Mouse (Mus musculus): ENCODE data around the gene Fgfr2. TPM values are rescaled to one million over a fixed set of nuclear protein-coding genes. Genes with fewer than 3 reads are reported as not detected.

The Fgfr2 gene
- total and polyA plus RNA-seq, 3 experiments, result 47.1 to 245 (median 178) TPM

GRCm38 (mm10) chr7:131608049-131608448 is 1515.1 kb downstream of the Fgfr2 start:
- no peak for DNase-seq

DNA sequence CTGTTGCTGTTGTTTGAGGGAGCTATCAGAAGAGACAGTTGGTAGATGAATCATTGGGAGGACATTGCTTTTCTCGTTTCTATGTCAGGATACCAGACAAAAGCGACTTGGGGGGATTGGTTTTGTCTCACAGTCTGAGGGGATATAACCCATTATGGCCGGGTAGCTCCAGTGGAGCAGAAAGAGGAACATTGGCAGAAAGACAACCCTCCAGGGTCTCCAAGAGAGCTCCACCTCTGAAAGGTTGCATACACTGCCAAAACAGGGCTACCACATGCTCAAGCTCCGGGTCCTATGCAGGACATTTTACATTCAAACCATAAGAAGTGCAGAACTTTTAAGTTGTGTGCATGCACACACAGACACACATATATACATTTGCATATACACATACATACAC is 1517.7 kb downstream of the Fgfr2 start:
- no peak for DNase-seq

GRCm38 (mm10) chr7:131604946-131605345 is 1518.2 kb downstream of the Fgfr2 start:
- DNase-seq, result no peak

- DNase-seq, result no peak
Measured at GRCm38 (mm10) chr7:131603186-131603585, 1520.0 kb downstream of the Fgfr2 start.

GRCm38 (mm10) chr7:131602106-131602505 is 1521.0 kb downstream of the Fgfr2 start:
- no peak for DNase-seq

DNA sequence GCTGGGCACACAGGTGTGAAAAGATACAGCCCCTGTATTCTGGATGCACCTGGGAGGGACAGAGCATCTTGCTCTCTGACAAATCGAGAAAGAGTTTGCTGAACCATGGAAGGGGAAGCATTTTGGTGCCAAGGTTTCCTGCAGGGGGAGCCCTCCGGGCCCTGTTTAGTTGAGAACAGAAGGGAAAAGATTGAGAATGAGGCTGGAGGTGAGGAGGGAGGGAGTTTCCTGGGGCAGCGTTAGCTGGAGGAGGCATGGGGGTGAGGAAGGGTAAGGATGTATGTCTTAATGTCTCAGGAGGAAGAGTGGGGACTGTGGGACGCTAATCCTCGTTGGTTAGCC is 1524.7 kb downstream of the Fgfr2 start:
- DNase-seq, result peak; percentile 22

DNA sequence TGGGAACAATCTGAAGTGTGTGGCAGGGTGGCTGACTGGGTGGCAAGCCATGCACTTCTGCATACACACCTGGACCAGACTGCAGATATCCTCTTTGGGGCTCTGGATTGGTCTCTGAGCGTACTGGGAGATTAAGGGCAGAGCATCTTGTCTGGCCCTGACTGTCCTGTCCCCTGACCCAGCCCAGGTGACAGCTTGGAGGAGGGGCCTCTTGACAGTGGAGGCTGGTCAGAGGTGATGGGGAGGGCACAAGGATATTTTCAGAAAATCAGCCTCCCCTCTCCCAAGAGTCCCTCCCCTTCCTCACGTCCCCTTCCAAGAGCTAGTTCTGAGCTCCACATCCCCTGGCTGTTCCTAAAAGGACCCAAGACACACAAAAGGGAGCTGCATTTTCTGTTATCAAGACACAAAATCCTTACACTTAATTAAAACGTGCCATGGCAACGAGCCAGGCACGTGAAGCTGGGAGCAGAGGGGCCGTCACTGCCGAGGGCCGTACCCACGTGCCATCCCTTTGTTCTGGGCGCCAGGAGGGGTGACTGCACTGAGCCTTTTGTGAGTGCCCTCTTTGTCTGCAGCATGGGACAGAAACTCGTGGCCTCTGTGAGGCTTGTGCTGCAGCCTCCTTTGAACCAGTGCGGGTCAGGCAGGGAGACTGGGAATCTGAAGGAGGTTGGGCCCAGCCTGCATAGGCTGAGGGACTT is 1525.2 kb downstream of the Fgfr2 start:
- no peak for DNase-seq

- no peak for DNase-seq
Measured at GRCm38 (mm10) chr7:131585551-131585950, 1537.6 kb downstream of the Fgfr2 start.

DNA sequence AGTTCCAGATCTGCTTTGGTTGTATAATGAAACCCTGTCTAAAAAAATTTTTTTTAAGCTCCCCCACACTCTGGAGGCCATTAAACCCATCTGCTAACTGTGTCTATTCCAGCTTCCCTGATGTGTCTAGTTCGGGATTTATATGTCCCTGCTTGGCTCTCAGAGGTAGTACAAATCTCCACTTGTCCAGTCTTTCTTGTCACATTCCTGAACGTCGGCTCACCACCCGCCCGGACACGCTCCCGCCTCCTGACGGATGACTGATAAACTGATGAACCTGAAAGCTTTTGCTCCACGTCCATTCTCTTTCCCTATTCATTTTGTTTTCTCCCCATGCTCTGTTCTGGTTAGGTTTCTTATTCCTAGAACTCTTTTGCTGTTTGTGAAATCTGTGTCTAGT is 1541.0 kb downstream of the Fgfr2 start:
- no peak for DNase-seq

- no peak for DNase-seq
Measured at GRCm38 (mm10) chr7:131575246-131575645, 1547.9 kb downstream of the Fgfr2 start.

DNA sequence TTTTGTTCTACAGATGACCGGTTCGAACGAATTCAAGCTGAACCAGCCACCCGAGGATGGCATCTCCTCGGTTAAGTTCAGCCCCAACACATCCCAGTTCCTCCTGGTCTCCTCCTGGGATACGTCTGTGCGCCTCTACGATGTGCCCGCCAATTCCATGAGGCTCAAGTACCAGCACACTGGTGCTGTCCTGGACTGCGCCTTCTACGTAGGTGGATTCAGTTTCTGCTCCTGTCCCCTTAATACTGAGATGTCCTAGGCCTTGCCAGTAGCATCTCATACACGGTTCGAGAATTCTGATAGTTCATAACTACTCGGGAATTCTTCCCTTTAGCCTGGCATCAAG is 1562.5 kb downstream of the Fgfr2 start:
- no peak for DNase-seq

- peak; percentile 94 for DNase-seq
Measured at GRCm38 (mm10) chr7:131559986-131560696, 1563.0 kb downstream of the Fgfr2 start, which contains the start of gene Bub3. Bub3 (plus strand) TSS chr7:131560222.

DNA sequence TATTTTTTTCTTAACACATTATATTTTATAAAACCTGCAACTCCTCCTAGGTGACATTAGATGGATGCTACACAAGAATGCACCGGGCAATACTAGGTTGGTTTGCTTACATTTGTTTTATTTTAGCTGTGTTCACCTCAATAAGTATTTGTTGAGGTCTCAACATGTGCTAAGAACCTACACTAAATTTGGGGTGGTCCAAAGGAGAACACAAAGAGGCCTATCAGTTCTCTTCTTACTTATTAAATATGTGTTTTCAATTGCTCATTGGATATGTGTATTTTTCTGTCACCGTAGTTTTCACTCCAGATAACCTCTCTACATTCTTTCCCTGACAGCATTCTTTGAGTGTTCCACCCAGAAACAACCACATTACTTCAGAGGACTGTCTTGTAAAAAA is 1565.4 kb downstream of the Fgfr2 start:
- DNase-seq, result no peak

GRCm38 (mm10) chr7:131556541-131557271 is 1566.4 kb downstream of the Fgfr2 start:
- peak; percentile 9 for DNase-seq

GRCm38 (mm10) chr7:131556116-131556515 is 1567.0 kb downstream of the Fgfr2 start:
- no peak for DNase-seq

DNA sequence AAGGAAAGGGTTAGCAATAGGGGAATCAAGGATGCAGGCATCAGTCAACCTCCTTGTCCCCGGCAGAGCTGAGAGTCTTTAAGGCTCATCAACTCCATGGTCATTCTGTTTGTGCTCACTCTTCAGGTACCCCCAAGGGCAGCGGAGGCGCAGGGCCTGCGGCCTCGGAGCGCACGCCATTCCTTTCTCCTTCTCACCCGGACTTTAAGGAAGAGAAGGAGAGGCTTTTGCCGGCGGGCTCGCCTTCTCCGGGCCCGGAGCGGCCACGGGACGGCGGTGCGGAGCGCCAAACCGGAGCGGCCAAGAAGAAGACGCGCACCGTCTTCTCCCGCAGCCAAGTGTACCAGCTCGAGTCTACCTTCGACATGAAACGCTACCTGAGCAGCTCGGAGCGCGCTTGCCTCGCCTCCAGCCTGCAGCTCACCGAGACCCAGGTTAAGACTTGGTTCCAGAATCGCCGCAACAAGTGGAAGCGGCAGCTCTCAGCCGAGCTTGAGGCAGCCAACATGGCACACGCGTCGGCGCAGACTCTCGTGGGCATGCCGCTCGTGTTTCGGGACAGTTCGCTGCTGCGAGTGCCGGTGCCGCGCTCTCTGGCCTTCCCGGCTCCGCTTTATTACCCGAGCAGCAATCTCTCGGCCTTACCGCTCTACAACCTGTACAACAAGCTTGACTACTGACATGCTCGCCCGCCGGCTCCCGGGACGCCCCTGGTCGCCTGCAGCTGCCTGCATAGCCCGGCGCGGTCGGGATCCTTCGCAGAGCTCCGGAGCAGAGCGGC is 1567.7 kb downstream of the Fgfr2 start:
- DNase-seq, result peak; percentile 30

DNA sequence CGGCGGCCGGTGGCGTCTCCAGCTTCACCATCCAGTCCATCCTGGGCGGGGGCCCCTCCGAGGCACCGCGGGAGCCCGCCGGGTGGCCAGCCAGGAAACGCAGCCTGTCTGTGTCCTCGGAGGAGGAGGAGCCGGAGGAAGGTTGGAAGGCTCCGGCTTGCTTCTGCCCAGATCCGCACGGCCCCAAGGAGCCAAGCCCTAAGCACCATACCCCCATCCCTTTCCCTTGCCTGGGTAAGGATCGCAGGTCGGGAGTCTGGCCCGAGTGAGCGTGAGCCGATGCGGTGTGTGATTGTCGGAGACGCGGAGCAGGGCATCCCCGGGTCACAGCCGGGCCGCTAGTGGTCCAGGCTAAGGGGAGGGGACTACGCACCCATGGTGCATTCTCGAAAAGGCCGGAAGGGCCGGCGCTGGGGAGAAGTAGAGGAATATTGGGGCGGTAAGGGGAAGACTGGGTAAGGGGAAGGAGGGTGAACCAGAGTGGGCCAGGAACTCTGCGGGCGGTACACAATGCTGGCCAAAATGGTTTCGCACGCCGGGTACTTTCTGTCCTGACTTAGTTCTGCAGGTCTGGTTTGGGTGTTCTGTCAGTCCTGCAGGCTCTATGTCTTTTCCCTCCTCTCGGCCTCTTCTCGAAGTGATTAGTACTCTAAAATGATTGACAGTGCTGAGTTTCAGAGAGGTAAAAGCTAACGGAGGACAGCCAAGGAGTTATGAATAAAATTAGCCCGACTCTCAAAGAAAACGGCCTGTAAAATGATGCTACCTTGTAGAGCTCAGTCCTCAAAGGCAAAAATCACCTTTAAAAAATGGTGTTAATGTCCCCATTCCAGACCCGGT is 1568.6 kb downstream of the Fgfr2 start:
- peak; percentile 21 for DNase-seq

DNA sequence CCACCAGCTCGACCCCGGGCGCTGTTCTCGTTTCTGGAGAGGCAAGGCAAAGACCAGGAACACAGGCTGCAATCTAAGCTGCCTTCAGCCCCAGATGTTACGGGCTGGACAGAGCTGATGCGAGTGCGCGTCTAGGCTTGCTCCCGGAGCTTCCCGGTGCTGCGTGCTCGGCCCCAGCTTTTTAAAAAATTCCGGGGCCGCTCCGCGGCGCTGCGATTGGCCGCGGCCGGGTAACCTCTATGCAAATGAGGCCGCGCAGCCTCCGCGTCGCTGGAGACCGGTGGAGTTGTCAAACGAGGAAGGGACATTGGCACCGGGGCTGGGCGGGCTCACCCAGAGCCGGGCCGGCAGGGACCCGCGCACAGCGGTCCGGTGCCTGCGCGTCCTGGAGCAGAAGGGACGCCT is 1569.4 kb downstream of the Fgfr2 start:
- peak; percentile 66 for DNase-seq

DNA sequence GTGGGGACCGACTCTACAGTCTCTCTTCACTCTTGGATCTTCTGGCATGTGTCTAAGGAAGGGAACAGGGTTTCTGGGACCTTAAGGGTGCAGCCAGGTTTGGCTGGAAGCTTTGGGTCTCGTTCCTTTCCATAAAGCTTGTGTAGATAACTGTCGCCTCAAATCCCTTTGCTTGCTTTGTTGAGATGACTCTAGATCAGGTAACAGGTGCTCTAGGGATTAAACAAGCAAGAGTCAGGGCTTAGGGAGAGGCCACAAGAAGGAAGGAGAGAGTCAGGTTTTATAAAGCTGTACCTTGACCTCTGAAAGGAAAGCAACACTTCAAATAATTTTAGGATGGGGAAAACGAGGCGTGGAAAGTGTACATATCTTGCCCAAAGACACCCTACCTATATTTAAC is 1570.4 kb downstream of the Fgfr2 start:
- DNase-seq, result no peak

DNA sequence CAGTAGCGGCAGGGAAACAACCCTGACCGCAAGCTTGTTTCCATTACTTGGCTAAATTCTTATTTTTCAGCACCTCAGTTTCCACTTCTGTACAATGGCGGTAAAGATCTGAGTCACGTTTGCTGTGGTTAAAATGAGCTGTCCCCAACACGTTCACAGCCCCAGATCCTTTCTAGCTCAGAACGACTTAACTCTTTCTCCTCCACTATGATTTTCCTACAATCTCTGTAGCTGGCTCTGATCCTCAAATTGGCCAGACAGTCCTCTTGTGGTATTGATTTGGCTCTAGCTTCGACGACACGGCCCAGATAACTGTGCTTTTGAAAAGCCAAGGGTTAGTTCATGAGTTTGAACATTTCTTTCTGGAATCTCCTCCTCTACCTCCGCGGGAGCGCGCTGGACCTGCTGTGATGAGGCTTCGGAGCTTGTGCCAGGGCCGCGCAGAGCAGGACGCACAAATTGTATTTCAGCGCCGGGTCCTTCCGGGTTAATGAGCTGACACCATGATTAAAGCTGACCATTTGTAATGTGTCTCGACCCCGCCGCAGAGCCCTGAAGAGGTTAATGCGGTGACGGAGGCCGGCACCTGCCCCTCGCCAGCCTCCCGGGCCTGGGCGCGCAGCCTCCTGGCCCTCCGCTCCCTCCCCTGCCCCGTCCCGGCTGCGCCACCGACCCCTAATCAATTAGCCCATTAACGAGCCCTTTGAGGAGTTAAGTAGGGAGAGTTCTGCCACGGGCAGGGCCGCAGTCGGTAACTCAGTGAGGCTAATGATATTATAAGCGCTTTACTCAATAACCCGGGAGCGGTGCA is 1571.0 kb downstream of the Fgfr2 start:
- DNase-seq, result no peak

- DNase-seq, result no peak
Measured at GRCm38 (mm10) chr7:131551471-131551870, 1571.7 kb downstream of the Fgfr2 start.

Data from adrenal gland, adult 2 months (tissue).